Mouse (Mus musculus) kidney, embryonic 15.5 days (tissue): Measurements from ENCODE around the gene Rbm3. TPM values are rescaled to one million over a fixed set of nuclear protein-coding genes. Genes with fewer than 3 reads are reported as not detected.

Source experiments
- polyA plus RNA-seq: library from polyadenylated mRNA; unstranded; fragments of >200 nt; fragmentation: Nextera tagmentation; extraction: Ambion mirVana; gene quantifications from 2 replicates; pipeline ENCODE4 v1.2.1, GENCODE M21; 2015

Gene Rbm3
- polyA plus RNA-seq, 1 experiment from 2014 or later: 490 TPM

Other genes with a start within 250 kb of the Rbm3 start
- 116 and 119 TPM in 2 replicates for gene Pqbp1, start 246.6 kb downstream of the Rbm3 start, polyA plus RNA-seq
- 168 and 171 TPM in 2 replicates for gene Timm17b, start 246.5 kb downstream of the Rbm3 start, polyA plus RNA-seq
- not detected in 2 replicates for gene Gm10491, start 238.0 kb downstream of the Rbm3 start, polyA plus RNA-seq
- gene Gm10490, start 236.3 kb downstream of the Rbm3 start, polyA plus RNA-seq: not detected in 2 replicates
- 1.7 and 7.7 TPM in 2 replicates for gene Pcsk1n, start 226.1 kb downstream of the Rbm3 start, polyA plus RNA-seq
- not detected in 2 replicates for gene Eras, start 217.3 kb downstream of the Rbm3 start, polyA plus RNA-seq
- 49.2 and 59.6 TPM in 2 replicates for gene Hdac6, start 198.0 kb downstream of the Rbm3 start, polyA plus RNA-seq
- 1.2 and 2.3 TPM in 2 replicates for gene Gata1, start 167.8 kb downstream of the Rbm3 start, polyA plus RNA-seq
- gene Glod5, start 127.4 kb downstream of the Rbm3 start, polyA plus RNA-seq: 0.35 TPM in 1 of 2 replicates, not detected in the other
- gene Suv39h1, start 71.1 kb downstream of the Rbm3 start, polyA plus RNA-seq: 69.0 and 69.5 TPM in 2 replicates
- 0.23 and 0.49 TPM in 2 replicates for gene Was, start 55.4 kb downstream of the Rbm3 start, polyA plus RNA-seq
- 22.7 and 29.3 TPM in 2 replicates for gene Wdr13, start 13.0 kb downstream of the Rbm3 start, polyA plus RNA-seq
- gene Tbc1d25, start 30.3 kb upstream of the Rbm3 start, polyA plus RNA-seq: 12.1 and 12.2 TPM in 2 replicates
- gene Ebp, start 47.6 kb upstream of the Rbm3 start, polyA plus RNA-seq: 34.1 and 36.9 TPM in 2 replicates
- 6.8 and 8.1 TPM in 2 replicates for gene Porcn, start 60.6 kb upstream of the Rbm3 start, polyA plus RNA-seq
- 39.7 and 40.4 TPM in 2 replicates for gene Ftsj1, start 106.5 kb upstream of the Rbm3 start, polyA plus RNA-seq
- 1.4 and 3.4 TPM in 2 replicates for gene Slc38a5, start 125.3 kb upstream of the Rbm3 start, polyA plus RNA-seq
- gene Ssxb10, start 181.5 kb upstream of the Rbm3 start, polyA plus RNA-seq: not detected in 2 replicates
- not detected in 2 replicates for gene Ssxb9, start 221.1 kb upstream of the Rbm3 start, polyA plus RNA-seq